Mouse (Mus musculus) megakaryocyte progenitor cell, adult 5-6 weeks (primary cell): Measurements from ENCODE around the gene Rabepk. TPM values are rescaled to one million over a fixed set of nuclear protein-coding genes. Genes with fewer than 3 reads are reported as not detected.
A peak's percentile ranks its signal among the peaks of the same experiment; 100 is the strongest.
"Not testable (repeated sequence)": the region's sequence is repeated elsewhere in the genome, so short reads cannot be mapped to it uniquely, and the experiment has no call there.

ENCODE experiments used
- ATAC-seq: replicated peaks from 2 replicates; pipeline ENCODE4 v1.8.0; 2016; ENCODE audit warnings: mild to moderate bottlenecking, moderate TSS enrichment, inconsistent platforms; ENCODE audit not compliant: poor library complexity
- total RNA-seq, 2 experiments: library from RNA; stranded (forward) in 1 of 2; stranded (reverse) in 1 of 2; fragments of 157-497, 149-512 nt in 1 of 2; fragments of 200-1000 nt in 1 of 2; gene quantifications; 2 replicates each; pipeline versions ENCODE4 v1.2.3 to v1.2.4; 2015 to 2017

Gene Rabepk
- total RNA-seq, 2 experiments from 2014 or later, result 21.7 to 52.7 TPM

DNA sequence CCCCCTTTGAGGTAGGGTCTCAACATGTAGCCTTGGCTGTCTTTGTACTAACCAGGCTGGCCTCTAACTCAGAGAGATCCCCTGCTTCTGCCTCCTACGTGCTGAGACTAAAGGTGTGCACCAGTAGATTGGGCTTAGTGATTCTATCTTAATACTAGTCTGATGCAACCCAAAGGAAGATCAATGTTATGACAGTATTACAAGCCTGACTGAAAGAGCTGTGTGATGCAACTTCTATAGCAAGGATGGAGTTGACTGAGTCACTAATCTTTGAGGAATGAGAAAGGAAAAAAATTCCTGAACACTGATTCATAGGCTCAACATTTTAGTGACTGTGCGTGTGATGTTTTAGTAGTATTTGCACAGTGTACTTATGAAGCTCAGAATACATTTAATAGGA is 29.7 kb downstream of the Rabepk start:
- ATAC-seq, result no peak

GRCm38 (mm10) chr2:34764801-34765200 is 34.9 kb downstream of the Rabepk start:
- ATAC-seq, result no peak

- no peak for ATAC-seq
Measured at GRCm38 (mm10) chr2:34762872-34763271, 36.8 kb downstream of the Rabepk start.

GRCm38 (mm10) chr2:34762174-34762573 is 37.5 kb downstream of the Rabepk start:
- ATAC-seq, result 0 out of 2 replicates have a peak, but pooled peaks have one; percentile 31

- ATAC-seq, result not testable (repeated sequence)
Measured at GRCm38 (mm10) chr2:34761272-34761671, 38.4 kb downstream of the Rabepk start.

GRCm38 (mm10) chr2:34757341-34757740 is 42.4 kb downstream of the Rabepk start:
- no peak for ATAC-seq

DNA sequence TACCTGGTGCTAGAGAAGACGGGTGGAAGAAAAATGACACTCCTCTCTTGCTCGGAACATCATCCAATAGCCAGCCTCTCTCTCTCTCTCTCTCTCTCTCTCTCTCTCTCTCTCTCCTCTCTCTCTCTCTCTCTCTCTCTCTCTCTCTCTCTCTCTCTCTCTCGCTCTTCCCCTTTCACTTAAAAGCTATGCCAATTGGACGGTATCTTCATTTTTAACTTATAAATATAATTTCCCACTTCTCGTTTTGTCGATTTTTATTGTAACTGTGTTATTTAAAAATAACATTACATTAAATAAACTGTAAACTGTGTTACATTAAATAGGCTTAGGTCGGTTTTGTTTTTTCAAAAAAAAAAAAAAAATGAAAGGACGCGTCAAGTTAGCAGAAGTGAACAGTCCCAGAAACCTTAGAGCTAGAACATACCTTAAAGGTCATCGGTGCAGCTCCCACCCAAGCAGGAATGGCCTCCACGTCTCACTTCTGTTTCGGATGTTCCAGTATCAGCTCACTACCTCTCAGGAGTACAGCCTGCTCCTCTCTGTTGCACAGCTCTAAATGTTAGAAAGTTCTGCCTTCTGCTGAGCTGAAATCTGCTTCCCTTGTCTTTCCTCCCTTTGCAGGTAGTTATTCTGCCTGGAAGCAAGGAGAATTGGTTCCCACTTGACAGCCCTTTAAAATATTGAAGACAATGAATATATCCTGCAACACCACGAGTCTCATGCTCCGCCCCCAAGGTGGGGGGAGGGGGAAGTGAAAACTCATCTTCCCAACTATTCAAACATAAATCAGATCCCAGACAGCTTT is 45.0 kb downstream of the Rabepk start, which contains the start of gene Gapvd1:
Gapvd1 (minus strand) TSS at position 682 of the 808 bp plus-strand sequence.
- ATAC-seq, result peak; percentile 45

DNA sequence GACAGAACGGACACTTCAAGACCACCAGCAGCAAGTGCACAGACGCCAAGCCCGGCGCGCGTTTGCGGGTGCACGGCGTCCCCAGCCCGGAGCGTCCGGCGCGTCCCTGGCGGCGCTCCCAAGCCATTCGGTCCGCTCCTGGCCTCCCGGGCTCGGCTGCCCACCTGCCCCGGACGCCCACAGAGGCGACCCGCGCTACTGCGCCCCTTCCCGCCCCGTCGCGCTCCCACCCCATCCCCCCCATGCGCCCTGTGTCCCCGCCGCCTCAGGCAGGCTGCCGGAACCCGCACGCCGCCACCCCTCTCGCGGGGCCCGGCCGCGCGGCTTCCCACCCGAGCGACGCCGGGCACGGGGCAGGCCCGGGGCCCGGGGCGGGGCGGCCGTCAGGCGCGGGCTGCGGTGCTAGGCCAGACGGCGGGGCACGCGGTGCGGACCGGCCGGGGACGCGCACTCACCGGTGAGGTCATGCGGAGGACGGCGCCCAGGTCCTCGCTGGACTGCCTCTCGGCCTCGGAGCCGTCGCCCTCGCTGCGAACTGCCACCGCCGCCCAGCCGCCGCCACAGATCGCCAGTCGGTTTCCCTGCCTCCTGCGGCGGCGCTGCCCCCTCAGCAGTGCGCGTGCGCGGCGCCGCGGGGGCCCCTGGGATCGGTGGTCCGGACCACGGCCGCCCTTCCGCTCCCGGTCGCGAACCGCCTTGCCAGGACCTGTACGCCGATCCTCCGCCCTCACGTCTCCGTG is 45.7 kb downstream of the Rabepk start:
- peak; percentile 75 for ATAC-seq

- no peak for ATAC-seq
Measured at GRCm38 (mm10) chr2:34750245-34750644, 49.5 kb downstream of the Rabepk start.

DNA sequence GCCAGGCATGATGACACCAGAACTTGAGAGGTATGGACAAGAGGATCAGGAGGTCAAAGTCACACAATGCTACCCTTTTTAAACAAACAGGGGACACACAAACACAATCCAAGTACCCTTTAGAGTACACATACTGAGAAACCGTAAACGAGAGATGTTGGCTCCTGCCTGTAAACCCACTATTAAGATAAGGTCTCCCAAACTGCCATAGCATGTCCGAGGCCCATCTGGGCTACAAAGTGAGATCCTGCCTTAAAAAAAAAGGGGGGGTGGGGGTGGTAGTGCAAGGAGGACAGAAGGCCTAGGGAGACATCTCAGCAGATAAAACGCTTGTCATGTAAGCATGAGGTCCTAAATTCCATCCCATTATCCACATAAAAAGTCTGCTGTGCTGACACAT is 51.2 kb downstream of the Rabepk start:
- ATAC-seq, result peak; percentile 52

- ATAC-seq, result no peak
Measured at GRCm38 (mm10) chr2:34745673-34746072, 54.0 kb downstream of the Rabepk start.

DNA sequence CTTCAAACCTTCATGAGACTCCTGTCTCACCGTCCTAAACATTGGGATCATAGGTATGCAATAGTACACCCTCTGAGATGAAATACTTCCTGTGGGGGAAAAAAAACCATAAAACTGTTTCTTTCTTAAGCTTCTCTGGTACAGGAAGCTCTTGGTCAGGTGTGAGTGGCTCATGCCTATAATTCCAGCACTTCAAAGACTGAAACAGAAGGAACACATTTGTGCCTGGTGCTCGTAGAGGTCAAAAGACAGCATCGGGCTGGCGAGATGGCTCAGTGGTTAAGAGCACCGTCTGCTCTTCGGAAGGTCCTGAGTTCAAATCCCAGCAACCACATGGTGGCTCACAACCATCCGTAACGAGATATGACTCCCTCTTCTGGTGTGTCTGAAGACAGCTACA is 55.2 kb downstream of the Rabepk start:
- no peak for ATAC-seq

DNA sequence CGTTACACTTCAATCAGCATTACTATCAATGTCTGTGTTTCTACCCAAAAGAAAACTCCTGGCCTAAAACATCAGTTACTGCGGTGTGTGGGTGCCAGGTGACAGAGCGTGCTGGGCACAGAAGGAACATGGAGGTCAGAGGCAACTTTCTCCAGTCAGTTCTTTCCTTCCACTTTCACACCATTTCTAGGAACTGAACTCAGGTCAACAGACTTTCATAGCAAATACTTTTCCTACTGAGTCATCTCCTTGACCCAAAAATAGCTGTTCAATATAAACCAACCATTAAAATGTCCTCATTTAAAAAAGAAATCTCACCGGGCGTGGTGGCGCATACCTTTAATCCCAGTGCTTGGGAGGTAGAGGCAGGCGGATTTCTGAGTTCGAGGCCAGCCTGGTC is 57.0 kb downstream of the Rabepk start:
- no peak for ATAC-seq

GRCm38 (mm10) chr2:34741390-34742159 is 58.1 kb downstream of the Rabepk start:
- ATAC-seq, result peak; percentile 70

- ATAC-seq, result peak; percentile 87
Measured at GRCm38 (mm10) chr2:34739684-34740391, 59.9 kb downstream of the Rabepk start.

DNA sequence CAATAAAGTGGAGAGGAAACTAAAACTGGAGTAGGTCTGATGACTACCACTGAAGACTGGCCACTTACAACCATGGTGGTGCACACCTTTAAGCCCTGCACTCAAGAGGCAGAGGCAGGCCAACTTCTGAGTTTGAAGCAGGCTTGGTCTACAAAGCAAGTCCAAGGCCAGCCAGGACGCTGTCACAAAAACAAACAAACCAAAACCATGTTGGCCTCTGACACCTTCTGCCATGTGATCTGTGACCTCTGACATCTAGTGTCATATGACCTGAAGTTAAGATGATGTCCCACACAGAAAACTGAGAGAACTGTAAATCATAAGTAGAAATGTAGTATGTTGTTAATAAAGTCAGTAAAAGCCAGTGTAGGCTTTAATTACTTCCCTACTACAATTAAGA is 61.8 kb downstream of the Rabepk start:
- ATAC-seq, result no peak

GRCm38 (mm10) chr2:34736626-34737025 is 63.1 kb downstream of the Rabepk start:
- ATAC-seq, result no peak
